Mouse (Mus musculus) c-Kit-positive CD71-negative TER-119-negative erythroid progenitor cells, embryonic 14.5 days (primary cell): ENCODE measurements around the gene Utf1.

Source experiments
- DNase-seq: peaks from one replicate; pipeline ENCODE4 v3.0.0-alpha.2; 2013; ENCODE audit warnings: low read depth

The Utf1 gene

DNA sequence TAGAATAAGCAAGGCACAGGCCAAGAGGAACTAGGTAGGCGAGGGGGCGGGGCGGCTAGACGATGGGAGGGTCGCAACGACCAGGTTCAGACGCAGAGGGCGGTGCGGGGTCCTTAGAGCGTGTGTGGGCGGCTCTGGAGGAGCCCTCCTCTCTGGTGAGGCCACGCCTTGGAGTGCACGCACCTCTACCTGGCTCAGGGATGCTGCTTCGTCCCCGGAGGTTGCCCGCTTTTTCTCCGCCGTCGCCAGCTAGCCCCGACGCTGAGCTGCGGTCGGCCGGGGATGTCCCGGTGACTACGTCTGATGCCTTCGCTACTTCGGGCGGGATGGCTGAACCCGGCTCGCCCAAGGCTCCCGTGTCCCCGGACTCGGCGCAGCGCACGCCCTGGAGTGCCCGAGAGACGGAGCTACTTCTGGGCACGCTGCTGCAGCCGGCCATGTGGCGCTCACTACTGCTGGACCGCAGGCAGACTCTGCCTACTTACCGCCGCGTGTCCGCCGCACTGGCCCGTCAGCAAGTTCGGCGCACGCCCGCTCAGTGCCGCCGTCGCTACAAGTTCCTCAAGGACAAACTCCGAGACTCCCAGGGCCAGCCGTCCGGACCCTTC is at the start of gene Utf1:
TSS of gene Utf1 (plus strand) at position 116 of the 608 bp plus-strand sequence.
- no peak for DNase-seq

DNA sequence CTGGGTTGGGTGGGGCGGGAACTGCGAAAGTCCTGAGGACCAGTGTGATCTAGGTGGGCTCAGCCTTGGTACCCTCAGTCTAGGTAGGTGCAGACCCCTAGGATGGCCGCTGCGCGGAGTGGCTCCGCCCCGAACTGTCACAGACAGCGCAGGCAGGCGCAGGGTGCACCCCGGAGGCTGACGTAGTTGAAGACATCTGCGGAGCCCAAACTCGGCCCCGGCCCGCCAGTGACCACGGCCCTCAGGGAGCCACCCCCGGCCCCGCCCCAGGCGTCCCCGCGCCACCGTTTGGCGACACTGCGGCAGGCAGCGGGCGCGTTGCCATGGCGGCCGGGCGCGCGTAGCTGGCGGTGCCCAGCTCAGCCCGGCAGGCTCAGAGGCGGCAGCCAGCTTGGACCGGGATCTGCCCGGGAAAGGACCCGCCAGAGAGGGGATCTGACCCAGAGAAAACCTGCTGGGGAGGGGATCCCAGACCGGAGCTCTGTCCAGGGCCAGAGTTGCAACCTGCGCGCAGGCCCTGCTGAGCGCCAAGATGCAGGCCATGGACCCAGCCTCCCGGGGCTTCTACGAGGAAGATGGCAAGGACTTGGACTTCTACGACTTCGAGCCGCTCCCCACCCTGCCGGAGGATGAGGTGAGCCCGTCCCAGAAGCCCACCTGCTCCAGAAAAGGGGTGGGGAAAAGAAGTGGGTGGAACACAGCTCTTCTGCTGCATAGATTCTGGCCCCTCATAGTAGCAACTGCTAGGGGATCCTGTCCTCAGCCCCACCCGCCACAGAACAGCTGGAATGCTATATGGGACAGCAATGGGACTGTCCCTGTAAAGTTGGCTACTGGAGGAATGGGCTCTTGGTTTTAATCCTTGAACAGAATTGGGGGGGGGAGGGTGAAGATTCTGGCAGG is 48.7 kb upstream of the Utf1 start, which contains the start of gene Kndc1:
TSS of gene Kndc1 (plus strand) at position 42 of the 903 bp plus-strand sequence.
- DNase-seq, result no peak

DNA sequence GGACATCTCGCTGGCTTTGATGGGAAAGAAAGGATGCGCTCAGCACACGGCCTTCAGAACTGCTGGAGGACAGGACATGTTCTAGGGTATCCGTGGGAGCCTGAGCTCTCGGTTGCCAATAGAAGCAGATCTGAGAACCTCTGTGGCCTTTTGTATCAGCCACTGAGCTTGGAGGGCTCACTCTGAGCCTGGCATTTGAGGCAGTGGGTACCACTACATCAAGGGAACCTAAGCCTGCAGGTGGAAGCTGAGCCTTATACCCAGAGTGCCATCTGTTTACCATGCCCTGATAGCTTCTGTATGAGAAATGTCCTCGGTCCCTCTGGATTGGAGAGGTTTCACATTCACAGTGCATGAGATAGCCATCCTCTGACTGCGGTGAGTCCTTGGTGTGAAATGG is 47.3 kb upstream of the Utf1 start:
- no peak for DNase-seq

DNA sequence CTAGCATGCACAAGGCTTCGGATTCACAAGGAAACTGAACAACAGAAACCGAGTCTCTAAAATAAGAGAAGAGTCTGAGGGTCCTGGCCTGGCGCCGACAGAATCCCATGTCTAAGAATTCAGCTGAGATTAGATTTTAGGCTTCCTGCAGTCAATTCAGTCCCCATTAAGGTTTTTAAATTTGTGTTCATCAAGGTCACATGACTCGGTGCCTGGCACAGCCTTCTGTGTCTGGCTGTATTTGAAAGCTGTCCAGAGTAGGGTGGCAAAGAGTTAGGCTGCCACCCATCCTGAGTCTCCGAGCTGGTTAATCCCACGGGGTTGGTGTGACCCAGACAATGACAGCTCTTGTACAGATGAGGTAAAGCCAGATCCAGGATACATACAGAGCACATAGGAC is 46.8 kb upstream of the Utf1 start:
- no peak for DNase-seq

DNA sequence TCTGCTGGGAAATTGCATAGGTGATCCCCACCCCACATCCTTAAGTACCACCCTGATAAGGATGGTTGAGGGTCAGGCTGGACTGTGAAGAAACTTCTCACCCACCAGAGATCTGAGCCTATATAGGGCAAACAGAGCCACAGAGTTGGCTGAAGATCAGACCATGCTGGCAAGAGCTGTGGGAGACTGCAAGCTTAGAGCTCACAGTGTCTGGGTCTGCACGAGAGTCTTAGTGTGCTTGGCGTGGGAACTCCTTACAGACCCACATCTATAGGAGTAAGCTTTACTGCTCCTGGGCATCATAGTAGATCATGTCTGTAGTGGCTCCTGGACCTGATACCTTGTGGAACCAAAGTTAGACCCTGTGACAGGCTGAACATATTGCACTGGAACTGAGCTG is 45.0 kb upstream of the Utf1 start:
- DNase-seq, result no peak

DNA sequence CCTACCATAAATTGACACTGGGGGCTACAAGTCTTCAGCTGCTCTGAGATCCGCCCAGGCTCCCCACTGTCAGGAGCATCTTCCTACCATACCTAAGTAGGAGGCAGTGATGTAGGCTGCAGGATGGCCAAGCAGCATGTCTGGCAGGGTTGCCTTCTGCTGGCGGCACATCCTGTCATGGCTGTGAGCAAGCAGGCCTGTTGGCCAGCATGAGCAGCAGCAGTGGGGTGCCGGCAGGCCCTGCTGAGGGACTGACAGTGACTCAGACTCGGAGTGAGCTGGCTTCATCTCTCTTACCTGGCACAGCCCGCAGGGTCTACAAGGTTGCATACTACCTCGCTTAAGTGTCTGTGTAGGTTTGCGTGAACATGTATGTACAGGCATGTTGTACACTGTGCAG is 44.1 kb upstream of the Utf1 start:
- no peak for DNase-seq

DNA sequence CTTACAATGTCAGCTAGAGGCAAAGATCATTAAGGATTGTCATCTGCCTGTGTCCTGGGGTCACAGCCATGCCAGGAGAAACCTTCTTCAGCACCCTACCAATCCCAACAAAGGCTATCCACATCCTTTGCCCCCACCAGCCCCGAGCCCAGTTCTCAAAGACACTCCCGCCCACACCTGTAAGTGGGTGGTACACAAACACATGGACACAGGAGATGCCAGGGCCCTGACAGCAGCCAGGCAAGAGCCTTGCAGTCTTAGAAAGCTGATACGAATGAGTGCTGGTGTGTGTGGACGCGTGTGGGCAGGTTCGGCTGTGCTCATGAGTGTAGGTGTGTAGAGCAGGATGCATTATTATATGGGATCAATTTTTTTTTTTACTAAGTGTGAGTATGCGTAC is 43.1 kb upstream of the Utf1 start:
- DNase-seq, result no peak

DNA sequence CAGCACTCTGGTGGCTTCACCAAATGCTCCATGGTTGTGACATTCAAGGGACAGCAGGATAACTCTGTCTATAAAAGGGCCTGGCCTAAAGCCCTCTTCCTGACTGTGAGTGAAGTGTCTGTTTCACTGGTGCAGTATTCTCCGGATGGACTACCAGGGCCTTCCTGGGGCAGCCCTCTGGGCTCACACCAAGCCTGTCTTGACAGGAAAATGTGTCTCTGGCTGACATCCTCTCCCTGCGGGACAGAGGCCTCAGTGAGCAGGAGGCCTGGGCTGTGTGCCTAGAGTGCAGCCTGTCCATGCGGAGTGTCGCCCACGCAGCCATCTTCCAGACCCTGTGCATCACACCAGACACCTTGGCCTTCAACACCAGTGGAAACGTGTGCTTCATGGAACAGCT is 42.7 kb upstream of the Utf1 start:
- DNase-seq, result no peak

DNA sequence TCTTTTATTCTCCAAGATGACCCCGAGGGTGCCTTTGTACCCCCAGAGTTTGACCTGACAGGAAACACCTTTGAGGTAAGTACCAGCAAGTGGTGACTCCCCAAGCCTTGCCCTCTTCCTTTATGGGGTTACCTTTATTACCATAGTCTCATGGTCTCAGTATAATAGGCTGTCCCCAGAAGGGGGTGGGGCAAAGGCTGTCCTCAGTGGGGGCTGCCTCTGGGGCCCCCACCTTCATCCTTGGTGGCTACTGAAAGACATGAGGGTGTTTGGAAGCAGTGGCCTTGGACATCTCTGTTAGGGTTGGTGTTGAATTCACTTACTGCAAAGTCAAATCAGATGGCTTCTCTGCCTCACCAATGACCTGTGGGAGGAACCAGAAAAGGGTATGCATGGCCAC is 41.6 kb upstream of the Utf1 start:
- no peak for DNase-seq

DNA sequence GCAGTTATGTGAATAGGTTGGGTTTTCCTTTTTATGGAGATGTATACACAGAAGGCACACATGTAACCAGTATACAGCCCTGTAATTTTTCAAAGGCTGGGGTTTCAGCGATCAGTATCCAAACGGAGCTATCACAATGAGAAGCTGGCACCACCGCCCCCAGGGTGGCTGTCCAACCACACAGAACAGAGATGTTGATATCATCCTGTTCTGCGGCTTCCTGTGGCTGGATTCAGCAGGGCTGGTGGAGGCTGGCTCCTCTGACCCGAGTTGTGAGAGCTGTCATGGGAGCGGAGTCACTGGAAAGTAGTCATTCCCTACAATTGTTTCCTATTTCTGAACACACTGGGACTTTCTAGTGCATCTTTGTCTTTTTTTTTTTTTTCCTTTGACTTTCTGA is 38.3 kb upstream of the Utf1 start:
- no peak for DNase-seq

DNA sequence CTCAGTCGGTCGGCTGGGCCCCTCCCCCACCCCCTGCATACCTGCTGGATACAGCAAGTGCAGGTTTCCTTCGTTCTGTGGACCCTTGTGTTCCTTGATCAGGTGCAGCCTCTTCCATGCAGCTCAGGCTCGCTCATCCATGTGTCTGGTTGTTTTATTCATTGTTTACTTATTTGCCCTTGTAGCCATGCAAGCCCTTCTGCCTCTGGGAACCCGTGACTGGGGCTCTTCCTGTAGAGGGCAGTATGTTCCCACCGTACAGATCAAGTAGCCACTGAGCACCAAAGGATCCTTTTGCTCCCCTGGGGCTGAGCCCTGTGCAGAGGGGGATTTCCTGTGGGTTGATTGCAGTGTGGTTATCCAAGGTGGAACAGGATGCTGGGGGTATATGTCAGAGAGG is 37.9 kb upstream of the Utf1 start:
- peak; percentile 49 for DNase-seq

DNA sequence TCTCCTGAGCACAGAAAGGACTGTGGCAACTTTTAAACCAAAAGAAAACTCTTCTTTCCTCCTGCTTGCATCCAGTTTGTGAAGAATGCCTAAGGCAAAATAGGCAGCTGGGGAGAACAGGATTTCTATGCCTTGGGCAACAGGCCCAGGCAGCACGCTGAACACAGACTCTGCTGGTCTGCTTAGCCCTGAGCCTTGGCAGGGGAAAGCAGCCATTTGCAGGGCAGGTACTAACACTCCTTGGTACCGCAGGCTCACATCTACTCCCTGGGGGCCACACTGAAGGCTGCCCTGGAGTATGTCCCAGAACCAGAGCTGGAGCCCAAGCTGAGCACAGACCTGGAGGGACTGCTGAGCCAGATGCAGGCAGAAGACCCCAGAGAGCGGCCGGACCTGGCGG is 35.4 kb upstream of the Utf1 start:
- no peak for DNase-seq

DNA sequence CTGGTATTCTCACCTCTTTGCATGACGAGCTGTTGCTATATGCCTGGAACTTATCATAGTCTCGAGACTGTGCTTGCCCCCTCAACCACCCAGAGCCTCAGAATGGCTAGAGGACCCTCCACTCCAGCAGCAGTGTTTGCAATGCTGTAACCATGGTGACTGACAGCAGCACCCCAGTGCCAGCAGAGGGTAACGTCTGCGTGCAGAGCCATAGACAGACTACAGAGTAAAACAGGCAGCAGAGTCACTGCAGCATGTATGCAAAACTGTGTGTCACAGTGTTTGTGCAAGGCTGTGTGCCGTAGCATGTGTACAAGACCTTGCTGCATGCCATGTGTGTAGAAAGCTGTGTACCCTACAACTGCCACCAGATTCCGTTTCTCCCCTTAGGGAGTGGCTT is 34.1 kb upstream of the Utf1 start:
- no peak for DNase-seq

DNA sequence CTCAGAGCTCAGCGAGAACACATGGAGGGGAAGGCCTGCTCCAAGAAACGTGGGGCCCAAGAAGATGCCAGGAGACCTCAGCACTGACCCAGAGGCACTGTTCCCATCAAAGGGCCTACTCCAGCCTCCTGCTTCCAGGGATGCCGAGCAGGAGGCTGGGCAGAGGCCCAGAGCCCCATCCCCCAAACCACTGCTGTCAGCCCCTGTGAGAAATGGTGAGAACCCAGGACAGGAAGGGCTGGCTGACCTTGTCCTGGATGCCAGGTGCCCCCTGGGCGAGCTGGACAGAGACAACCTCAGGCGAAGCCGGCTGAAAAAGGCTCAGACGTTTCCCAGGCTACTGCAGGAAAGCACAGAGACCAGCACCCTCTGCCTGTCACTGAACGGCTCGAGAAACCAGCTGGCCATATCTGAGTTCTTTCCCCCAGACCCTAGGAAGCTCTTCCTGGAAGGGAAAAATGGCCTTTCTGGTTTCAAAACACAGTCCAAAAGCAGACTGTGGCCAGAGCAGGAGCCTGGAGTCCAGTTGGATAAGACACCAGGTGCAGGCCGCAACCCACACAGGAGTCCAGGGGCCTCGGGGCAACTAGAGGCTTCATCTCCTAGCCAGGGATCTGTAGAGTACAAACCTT is 33.3 kb upstream of the Utf1 start:
- DNase-seq, result no peak

DNA sequence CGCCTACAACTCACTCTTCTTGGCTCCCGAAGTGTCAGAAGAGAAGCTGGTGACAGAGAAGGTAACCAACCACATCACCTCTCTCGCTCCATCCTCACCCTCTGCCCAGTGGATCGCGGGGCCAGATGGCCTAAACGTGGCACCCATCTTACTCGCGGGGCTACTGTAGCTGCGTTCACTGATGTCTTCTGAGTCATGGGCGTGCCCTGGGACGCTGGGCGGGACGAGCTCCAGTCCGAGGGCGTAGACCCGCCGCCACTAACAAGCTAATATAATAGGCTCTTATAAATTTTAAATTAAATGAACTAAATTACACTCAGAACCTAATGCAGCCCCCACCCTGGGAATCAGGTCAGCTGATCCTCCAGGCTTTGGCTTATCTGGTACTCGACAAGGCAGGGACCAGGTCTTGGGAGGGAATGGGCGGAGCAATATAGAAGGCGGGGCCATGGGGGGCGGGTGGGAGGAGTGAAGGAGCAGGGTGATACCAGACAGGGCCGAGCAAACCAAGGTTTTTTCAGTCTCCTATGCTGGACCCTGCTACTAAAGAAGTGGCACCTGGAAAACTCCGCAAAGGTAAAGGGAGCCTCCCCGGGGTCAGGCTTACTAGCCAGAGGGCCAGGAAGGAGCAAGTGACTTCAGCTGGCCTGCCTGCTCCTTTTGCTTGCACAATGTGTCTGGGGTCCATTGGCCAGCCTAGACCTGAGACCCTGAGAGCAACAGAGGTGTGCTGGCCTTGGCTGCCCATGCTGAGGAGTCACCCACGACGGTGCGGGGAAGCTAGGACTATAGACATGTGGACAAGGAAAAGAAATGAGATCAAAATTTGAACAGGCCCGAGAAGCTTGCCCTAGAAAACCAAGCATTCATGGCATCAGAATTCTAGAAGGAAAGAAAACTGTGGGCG is 29.2 kb upstream of the Utf1 start:
- peak; percentile 36 for DNase-seq

DNA sequence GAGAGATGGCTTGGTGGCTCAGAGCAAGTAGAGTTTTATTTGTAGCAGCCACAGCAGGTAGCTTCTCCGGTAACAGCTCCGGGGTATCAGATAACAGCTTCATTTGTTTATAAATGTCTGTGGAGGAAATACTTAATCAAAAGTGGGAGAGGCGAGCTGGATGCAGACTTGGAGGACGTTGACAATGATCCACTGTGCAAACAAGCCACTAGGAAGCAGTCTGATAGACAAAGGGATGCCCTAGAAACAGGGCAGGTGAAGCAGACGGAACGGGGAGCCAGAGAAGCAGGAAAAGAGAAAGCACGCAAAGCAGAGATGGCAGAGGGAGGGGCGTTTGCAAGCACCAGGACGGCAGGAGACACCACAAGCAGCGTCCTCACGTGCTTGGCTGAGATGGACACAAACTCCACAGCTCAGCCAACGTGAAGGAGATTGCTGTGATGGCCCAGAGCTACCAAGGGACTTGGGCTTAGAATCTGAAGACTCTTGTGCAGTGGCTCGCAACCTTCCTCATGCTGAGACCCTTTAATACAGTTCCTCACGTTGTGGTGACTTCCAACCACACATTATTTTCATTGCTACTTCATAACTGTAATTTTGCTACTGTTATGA is 27.8 kb upstream of the Utf1 start:
- DNase-seq, result no peak

DNA sequence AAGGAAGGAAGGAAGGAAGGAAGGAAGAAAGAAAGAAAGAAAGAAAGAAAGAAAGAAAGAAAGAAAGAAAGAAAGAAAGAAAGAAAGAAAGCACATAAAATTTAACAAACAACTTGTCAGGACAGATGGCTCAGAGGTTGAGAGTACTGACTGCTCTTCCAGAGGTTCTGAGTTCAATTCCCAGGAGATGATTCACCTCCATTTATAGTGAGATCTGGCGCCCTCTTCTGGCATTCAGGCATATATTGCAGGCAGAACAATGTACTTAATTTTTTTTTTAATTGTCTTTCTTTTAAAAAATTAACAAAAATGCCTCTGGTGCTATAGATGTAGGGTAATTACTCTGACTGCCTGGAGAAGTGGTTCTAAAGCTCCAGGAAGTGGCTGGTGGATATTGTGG is 27.2 kb upstream of the Utf1 start:
- no peak for DNase-seq

DNA sequence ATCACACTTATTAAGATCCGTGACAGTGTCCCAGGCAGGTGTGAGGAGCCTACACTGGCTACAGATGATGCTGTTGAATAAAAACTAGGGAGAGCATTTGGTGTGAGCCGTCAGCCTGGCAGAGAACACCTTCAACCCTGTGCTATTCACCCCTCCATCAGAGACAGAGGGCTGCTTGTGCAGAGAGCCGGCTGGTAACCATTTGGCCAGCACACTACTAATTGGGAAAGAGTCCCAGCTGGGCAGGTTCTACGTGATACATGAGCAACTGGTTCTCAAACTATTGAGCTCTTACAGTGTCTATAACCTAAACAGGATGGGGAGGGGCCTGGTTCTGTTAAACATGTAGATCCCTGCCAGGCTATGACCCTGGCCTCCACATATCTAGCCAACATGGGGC is 25.3 kb upstream of the Utf1 start:
- DNase-seq, result no peak

DNA sequence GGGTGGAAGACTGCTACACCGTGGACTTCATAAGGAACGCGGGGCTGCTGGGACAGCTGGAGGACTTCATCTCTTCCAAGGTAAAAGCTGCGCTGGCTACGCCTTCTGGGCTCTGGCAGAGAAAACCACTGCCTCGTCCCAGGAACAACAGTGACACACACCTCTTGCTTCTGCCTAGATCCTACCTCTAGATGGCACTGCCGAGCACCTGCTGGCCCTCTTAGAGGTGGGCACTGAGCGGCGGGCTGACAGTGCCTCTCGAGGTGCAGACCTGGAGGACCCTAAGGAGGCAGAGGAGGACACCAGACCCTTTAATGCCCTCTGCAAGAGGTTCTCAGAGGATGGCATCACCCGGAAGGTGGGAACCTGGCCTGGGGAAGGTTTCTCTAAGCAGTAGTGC is 12.9 kb upstream of the Utf1 start:
- DNase-seq, result peak; percentile 47

DNA sequence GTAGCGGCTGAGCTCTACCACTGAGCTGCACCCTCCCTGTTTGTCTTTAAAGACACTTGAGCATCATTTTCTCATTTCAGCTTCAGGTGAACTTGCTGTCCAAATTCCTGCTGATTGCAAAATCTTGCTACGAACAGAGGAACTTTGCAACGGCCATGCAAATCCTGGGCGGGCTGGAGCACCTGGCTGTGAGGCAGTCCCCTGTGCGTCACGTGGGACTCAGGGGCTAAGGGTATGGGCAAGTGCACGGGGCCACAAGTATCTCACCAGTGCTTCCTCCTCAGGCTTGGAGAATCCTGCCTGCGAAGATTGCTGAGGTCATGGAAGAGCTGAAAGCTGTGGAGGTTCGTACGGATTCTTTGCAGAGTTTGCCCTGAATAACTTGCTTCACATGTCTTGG is 6.9 kb upstream of the Utf1 start:
- DNase-seq, result no peak

DNA sequence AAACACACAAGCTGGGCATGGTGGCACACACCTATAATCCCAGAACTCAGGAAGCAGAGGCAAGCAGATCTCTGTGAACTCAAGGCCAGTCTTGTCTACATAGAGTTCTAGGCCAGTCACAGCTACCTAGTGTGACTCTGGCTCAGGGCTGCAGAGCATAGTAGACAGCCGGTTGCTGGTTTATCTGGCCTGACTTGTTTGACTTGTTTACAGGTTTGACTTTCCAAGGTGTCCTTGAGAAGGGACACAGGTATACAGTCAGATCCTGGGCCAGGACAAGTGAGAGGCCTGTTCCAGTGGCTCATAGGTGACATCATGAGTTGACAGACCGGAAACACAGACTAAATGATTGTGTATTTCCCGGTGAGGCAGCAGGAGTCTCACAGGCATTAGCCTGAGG is 6.5 kb upstream of the Utf1 start:
- no peak for DNase-seq

DNA sequence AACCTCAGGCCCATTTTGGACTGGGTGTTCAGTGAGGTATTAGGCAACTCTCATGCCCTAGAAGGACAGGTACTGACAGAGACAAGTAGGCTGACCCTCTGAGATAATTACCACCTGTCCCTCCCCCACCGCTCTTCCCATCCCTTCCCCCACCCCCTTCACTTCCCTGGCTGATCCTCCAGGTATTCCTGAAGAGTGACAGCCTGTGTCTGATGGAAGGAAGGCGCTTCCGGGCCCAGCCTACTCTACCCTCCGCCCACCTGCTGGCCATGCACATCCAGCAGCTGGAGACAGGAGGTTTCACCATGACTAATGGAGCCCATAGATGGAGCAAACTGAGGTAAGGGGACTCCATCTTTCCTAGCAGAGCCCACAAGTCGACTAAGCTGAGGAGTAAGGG is 5.8 kb upstream of the Utf1 start:
- DNase-seq, result no peak
